Mouse (Mus musculus) neutrophil, adult 59 days (primary cell): ENCODE results near the gene Dmc1. TPM values are rescaled to one million over a fixed set of nuclear protein-coding genes. Genes with fewer than 3 reads are reported as not detected.

Source experiments
- total RNA-seq, 2 experiments: library from RNA; stranded (reverse); gene quantifications; 1 replicate in 1 of 2; 2 replicates in 1 of 2; pipeline ENCODE4 v1.2.4; 2023

Dmc1 gene
- total RNA-seq, result 1 to 10 TPM; 1.3 to 3.7 TPM

DNA sequence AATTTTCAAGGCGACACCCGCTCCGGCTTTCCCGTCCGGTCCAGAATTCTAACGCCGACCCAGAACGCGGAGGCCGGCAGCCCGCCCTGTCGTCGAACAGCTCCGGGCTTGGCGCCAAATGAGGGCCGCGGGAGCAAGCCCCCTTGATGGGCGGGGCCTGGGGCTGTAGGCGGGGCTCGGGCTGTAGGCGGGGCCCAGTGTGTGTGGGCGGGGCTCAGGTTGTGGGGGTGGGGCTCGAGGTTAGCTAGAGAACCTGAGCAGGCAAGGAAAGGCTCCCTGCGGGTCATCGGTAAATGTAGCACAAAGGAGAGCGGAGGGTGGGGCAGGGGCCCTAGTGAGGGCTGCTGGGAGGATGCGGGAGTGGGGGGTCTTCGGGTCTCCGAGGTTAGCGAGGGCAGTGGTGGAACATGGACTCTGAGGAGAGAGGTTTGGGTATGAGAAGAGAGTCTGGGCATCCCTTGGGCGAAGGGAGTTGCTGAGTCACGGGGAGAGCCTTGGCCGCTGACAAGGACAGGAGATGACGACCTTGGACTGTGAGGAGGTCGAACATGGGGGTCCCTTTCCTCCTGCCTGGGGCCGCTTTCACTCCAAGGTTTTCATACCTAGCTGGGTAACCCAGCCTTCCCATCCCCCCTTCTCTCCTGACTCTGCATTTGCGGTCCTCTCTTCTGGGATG is at the start of gene Dmc1:
Gene Dmc1, minus strand, starts transcription at position 120 of the 676 bp plus-strand sequence.

GRCm38 (mm10) chr15:79546410-79547288 is 58.3 kb downstream of the Dmc1 start, which contains the start of gene Ddx17:
Gene Ddx17 (minus strand): TSS chr15:79546741.

DNA sequence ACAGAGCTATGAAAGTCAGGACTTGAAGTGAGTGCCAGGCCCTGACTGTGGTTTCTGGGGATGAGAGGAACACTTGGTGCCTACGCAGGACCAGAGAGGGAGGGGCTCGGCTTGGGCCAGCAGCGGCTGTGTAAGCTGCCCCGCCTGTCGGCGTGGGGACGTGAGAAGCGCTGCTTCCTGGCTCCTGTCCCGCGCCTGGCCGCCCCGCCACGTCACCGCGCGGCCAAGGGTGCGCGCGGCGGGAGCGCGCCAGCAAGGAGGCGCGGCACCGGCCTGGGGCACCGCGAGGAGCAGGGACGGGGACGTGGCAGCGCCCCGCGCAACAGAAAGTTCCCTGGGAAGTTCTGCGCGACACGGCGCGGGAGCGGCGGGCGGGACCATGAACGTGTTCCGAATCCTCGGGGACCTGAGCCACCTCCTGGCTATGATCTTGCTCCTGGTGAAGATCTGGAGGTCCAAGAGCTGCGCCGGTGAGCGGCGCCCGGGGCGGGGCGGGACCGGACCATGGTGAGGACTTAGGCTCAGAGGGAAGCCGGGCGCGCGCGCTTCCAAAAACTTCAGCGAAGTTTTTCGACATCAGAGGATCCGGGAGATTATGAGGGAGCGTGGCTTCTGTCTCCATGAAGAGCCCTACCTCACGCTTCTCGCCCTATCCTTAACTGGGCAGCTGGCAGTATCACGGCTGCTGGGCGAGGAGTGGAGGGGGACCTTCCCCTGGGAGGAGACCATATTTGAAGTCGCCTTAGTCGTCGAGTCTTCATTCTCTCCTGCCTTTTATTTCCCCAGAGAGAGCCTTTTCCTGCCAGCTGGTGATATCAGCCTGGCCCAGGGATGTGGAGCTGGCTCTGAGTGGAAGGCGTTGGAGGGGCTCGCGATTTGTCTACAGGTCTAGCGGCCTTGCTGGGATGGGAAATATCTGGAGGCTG is 88.5 kb downstream of the Dmc1 start, which contains the start of gene Kdelr3:
Gene Kdelr3, plus strand, starts transcription at position 241 of the 926 bp plus-strand sequence.

Other genes with a start within 250 kb of the Dmc1 start
- gene Tmem184b, start 201.5 kb downstream of the Dmc1 start, total RNA-seq, result 10 to 100 TPM; 68.6 to 77.2 TPM
- 100 to 1,000 TPM; 101 to 115 TPM for gene Csnk1e, start 149.5 kb downstream of the Dmc1 start, total RNA-seq
- gene Kcnj4, start 99.9 kb downstream of the Dmc1 start, total RNA-seq, result not detected
- gene Kdelr3, start 88.7 kb downstream of the Dmc1 start, total RNA-seq, result not detected
- 100 to 1,000 TPM; 173 to 204 TPM for gene Ddx17, start 58.4 kb downstream of the Dmc1 start, total RNA-seq
- gene Fam227a, start 53.8 kb upstream of the Dmc1 start, total RNA-seq, result 1 to 10 TPM; 3.1 TPM
- gene Cby1, start 54.1 kb upstream of the Dmc1 start, total RNA-seq, result 10 to 100 TPM; 24.0 to 24.6 TPM
- gene Tomm22, start 65.8 kb upstream of the Dmc1 start, total RNA-seq, result 100 to 1,000 TPM; 101 to 111 TPM
- 10 to 100 TPM; 22.1 to 25.7 TPM for gene Josd1, start 82.8 kb upstream of the Dmc1 start, total RNA-seq
- gene Gtpbp1, start 85.7 kb upstream of the Dmc1 start, total RNA-seq, result 100 to 1,000 TPM in 1 of 2 experiments, 10 to 100 TPM in 1; 98.1 to 101 TPM
- 100 to 1,000 TPM; 557 to 606 TPM for gene Sun2, start 137.4 kb upstream of the Dmc1 start, total RNA-seq
- gene Dnal4, start 172.7 kb upstream of the Dmc1 start, total RNA-seq, result 10 to 100 TPM in 1 of 2 experiments, 1 to 10 TPM in 1; 9.4 to 10.9 TPM
- gene Nptxr, start 199.7 kb upstream of the Dmc1 start, total RNA-seq, result under 1 TPM; 0.07 to 0.44 TPM
- not detected for gene Npcd, start 229.1 kb upstream of the Dmc1 start, total RNA-seq
- 1 to 10 TPM; 5.0 to 6.3 TPM for gene Cbx6, start 229.6 kb upstream of the Dmc1 start, total RNA-seq